Mouse (Mus musculus) heart, embryonic 11.5 days (tissue): ENCODE results near the gene Sall4. TPM values are rescaled to one million over a fixed set of nuclear protein-coding genes. Genes with fewer than 3 reads are reported as not detected.

ENCODE experiments used
- ATAC-seq: fragments of 200-750 bp; cut with Nextera tagmentation; replicated peaks from 2 replicates; pipeline ENCODE4 v1.8.0; 2017; ENCODE audit warnings: moderate library complexity; ENCODE audit not compliant: insufficient number of reproducible peaks, low FRiP score, low TSS enrichment
- H3K27ac ChIP-seq: fragments of 300-500 bp; sonication (generic); 2 replicates; pipeline ENCODE4 v1.5.1; 2014; ENCODE audit warnings: mild to moderate bottlenecking, low read depth, low read length
- H3K27me3 ChIP-seq: fragments of 300-500 bp; sonication (generic); 2 replicates; pipeline ENCODE4 v1.6.1; 2014; ENCODE audit warnings: mild to moderate bottlenecking, low read length, mixed read lengths; ENCODE audit not compliant: control insufficient read depth, insufficient read depth
- H3K36me3 ChIP-seq: fragments of 300-500 bp; sonication (generic); 2 replicates; pipeline ENCODE4 v1.6.1; 2014; ENCODE audit warnings: mild to moderate bottlenecking, low read length, moderate library complexity, mixed read lengths; ENCODE audit not compliant: control insufficient read depth, insufficient read depth
- H3K4me1 ChIP-seq: fragments of 300-500 bp; sonication (generic); 2 replicates; pipeline ENCODE4 v1.6.1; 2014; ENCODE audit warnings: low read length; ENCODE audit not compliant: control insufficient read depth, insufficient read depth
- H3K4me2 ChIP-seq: fragments of 300-500 bp; sonication (generic); 2 replicates; pipeline ENCODE4 v1.6.1; 2014; ENCODE audit warnings: mild to moderate bottlenecking, moderate library complexity
- H3K4me3 ChIP-seq: fragments of 300-500 bp; sonication (generic); 2 replicates; pipeline ENCODE4 v1.5.1; 2014; ENCODE audit warnings: low read depth, low read length
- H3K9ac ChIP-seq: fragments of 300-500 bp; sonication (generic); 2 replicates; pipeline ENCODE4 v1.6.1; 2014; ENCODE audit warnings: mild to moderate bottlenecking, low read depth, low read length, moderate library complexity
- H3K9me3 ChIP-seq: fragments of 300-500 bp; sonication (generic); replicated peaks from 2 replicates; pipeline ENCODE4 v1.6.1; 2016; ENCODE audit warnings: low read length; ENCODE audit not compliant: control insufficient read depth
- WGBS: fragments of 180-500 bp; shearing (Covaris S2); extraction: QIAGEN DNeasy Blood & Tissue Kit; methylation state at CpG from one replicate; pipeline ENCODE4 v1.1.7; 2014; ENCODE audit not compliant: insufficient replicate concordance; 5-methylcytosine and 5-hydroxymethylcytosine counted together
- polyA plus RNA-seq: library from polyadenylated mRNA; unstranded; fragments of >200 nt; fragmentation: Nextera tagmentation; extraction: Ambion mirVana; gene quantifications from 2 replicates; pipeline ENCODE4 v1.2.1, GENCODE M21; 2014

Sall4 gene
- polyA plus RNA-seq, 1 experiment from 2014 or later, result 4.3 TPM

- H3K4me2 ChIP-seq, result no peak overlapping the region
- no peak overlapping the region for H3K27ac ChIP-seq
- H3K9me3 ChIP-seq, result no peaks in the 10 kb centered on the region
- no peak overlapping the region for H3K4me3 ChIP-seq
- no peaks in the 10 kb centered on the region for H3K27me3 ChIP-seq
- 57% methylated on average over 13 of the region's 13 CpGs for WGBS
- peaks cover 3% of the 10 kb centered on the region; the same call in 1 of the 2 replicates for H3K36me3 ChIP-seq
- ATAC-seq, result no peak
- H3K9ac ChIP-seq, result no peak overlapping the region
- no peaks in the 10 kb centered on the region for H3K4me1 ChIP-seq
These were observed 65.5 kb downstream of the Sall4 start for GRCm38 (mm10) chr2:168702266-168702665.

Other genes starting within 250 kb of the Sall4 start
- gene Nfatc2, start 166.3 kb downstream of the Sall4 start, polyA plus RNA-seq, result 4.2 and 4.6 TPM in 2 replicates
- gene Atp9a, start 25.5 kb downstream of the Sall4 start, polyA plus RNA-seq, result 7.5 and 9.4 TPM in 2 replicates
- gene Zfp64, start 187.6 kb upstream of the Sall4 start, polyA plus RNA-seq, result 19.2 and 23.2 TPM in 2 replicates